Mouse (Mus musculus) cortical plate, adult 2 months (tissue): ENCODE measurements around the gene Slc9a6. TPM values are rescaled to one million over a fixed set of nuclear protein-coding genes. Genes with fewer than 3 reads are reported as not detected.

Source experiments
- H3K27ac ChIP-seq: fragments of 200-500 bp; 2 replicates; pipeline ENCODE4 v1.5.1; 2012; ENCODE audit warnings: low read length, control low read depth, inconsistent platforms; ENCODE audit not compliant: insufficient read depth
- H3K4me1 ChIP-seq: fragments of 200-500 bp; 2 replicates; pipeline ENCODE4 v1.6.1; 2011; ENCODE audit warnings: low read length; ENCODE audit not compliant: control insufficient read depth, insufficient read depth
- H3K4me3 ChIP-seq: fragments of 200-500 bp; 2 replicates; pipeline ENCODE4 v1.5.1; 2011; ENCODE audit warnings: mild to moderate bottlenecking, low read length, control low read depth; ENCODE audit not compliant: insufficient read depth
- CTCF ChIP-seq: fragments of 200-500 bp; IDR thresholded peaks from 2 replicates; pipeline ENCODE4 v1.5.1; 2011; ENCODE audit warnings: mild to moderate bottlenecking, control low read depth, low read length; ENCODE audit not compliant: insufficient read depth; ENCODE audit errors: extremely low read depth
- POLR2A ChIP-seq: fragments of 200-500 bp; IDR thresholded peaks from 2 replicates; pipeline ENCODE4 v1.6.1; 2011; ENCODE audit warnings: mild to moderate bottlenecking, low read length, control low read depth; ENCODE audit not compliant: insufficient read depth; ENCODE audit errors: extremely low read depth
- polyA plus RNA-seq: library from polyadenylated mRNA; depleted of rRNA; stranded (reverse); fragments of >200 nt; gene quantifications from 2 replicates; pipeline ENCODE4 v1.2.3, GENCODE M21; 2012; rRNA removed

Slc9a6 gene
- polyA plus RNA-seq = 76.9 and 78.0 TPM in 2 replicates

GRCm38 (mm10) chrX:56609623-56610317 is at the start of gene Slc9a6:
TSS of gene Slc9a6 (plus strand) at chrX:56609757.
- TF ChIP-seq POLR2A (peak; percentile 20; the same call in 1 of the 2 replicates), CTCF (no peak)
- Histone ChIP-seq H3K27ac (peak within 1 kb of the TSS; percentile 40; the same call in 1 of the 2 replicates), H3K4me3 (peak within 1 kb of the TSS; percentile 99), H3K4me1 (no peaks in the 10 kb centered on the region)

GRCm38 (mm10) chrX:56572465-56572864 is 37.1 kb upstream of the Slc9a6 start:
- Histone ChIP-seq H3K4me1 (no peaks in the 10 kb centered on the region), H3K27ac (no peak overlapping the region), H3K4me3 (no peak overlapping the region)
- TF ChIP-seq POLR2A (no peak), CTCF (0 out of 2 replicates have a peak, but pooled peaks have one; percentile 4)

GRCm38 (mm10) chrX:56578200-56578599 is 31.4 kb upstream of the Slc9a6 start:
- TF ChIP-seq POLR2A (no peak), CTCF (no peak)
- no peak overlapping the region for H3K27ac ChIP-seq
- H3K4me3 ChIP-seq = no peak overlapping the region
- no peaks in the 10 kb centered on the region for H3K4me1 ChIP-seq

GRCm38 (mm10) chrX:56597219-56597886 is 12.2 kb upstream of the Slc9a6 start:
- Histone ChIP-seq H3K4me3 (peak overlapping the region; percentile 85), H3K4me1 (no peaks in the 10 kb centered on the region), H3K27ac (no peak overlapping the region)
- TF ChIP-seq POLR2A (no peak), CTCF (no peak)

GRCm38 (mm10) chrX:56597887-56598640 is 11.5 kb upstream of the Slc9a6 start, which contains the start of gene Mmgt1:
TSS of gene Mmgt1 (minus strand) at chrX:56598069.
- TF ChIP-seq POLR2A (peak; percentile 46; the same call in 1 of the 2 replicates), CTCF (no peak)
- Histone ChIP-seq H3K4me3 (peak within 1 kb of the TSS; percentile 85), H3K27ac (no peak within 1 kb of the TSS), H3K4me1 (no peaks in the 10 kb centered on the region)

- no peaks in the 10 kb centered on the region for H3K4me1 ChIP-seq
- no peak overlapping the region for H3K4me3 ChIP-seq
- TF ChIP-seq POLR2A (no peak), CTCF (no peak)
- no peak overlapping the region for H3K27ac ChIP-seq
Observed at GRCm38 (mm10) chrX:56606536-56606935, 3.0 kb upstream of the Slc9a6 start.

- Histone ChIP-seq H3K4me1 (no peaks in the 10 kb centered on the region), H3K27ac (no peak overlapping the region), H3K4me3 (no peak overlapping the region)
- TF ChIP-seq CTCF (no peak), POLR2A (no peak)
Observed at GRCm38 (mm10) chrX:56607032-56607710, 2.4 kb upstream of the Slc9a6 start.

GRCm38 (mm10) chrX:56609285-56609622 is 303 bp upstream of the Slc9a6 start:
- peak overlapping the region; percentile 99 for H3K4me3 ChIP-seq
- no peak for TF ChIP-seq CTCF
- TF ChIP-seq POLR2A = no peak
- H3K27ac ChIP-seq = no peak overlapping the region
- no peaks in the 10 kb centered on the region for H3K4me1 ChIP-seq

GRCm38 (mm10) chrX:56610318-56610694 is 749 bp downstream of the Slc9a6 start:
- Histone ChIP-seq H3K4me3 (peak overlapping the region; percentile 99), H3K4me1 (no peaks in the 10 kb centered on the region), H3K27ac (peak overlapping the region; percentile 40; the same call in 1 of the 2 replicates)
- TF ChIP-seq CTCF (no peak), POLR2A (no peak)
